Mouse (Mus musculus): ENCODE data around the gene Vmac.

Gene Vmac

GRCm38 (mm10) chr17:56717363-56718058 is at the start of gene Vmac, which contains the start of gene Ndufa11:
Vmac (minus strand) TSS chr17:56718022.
Ndufa11 (plus strand) TSS chr17:56717767.
- peak; percentile 85 to 92 for DNase-seq (ENCODE audit: low spot score in 2 of 2)

- no peak for DNase-seq (ENCODE audit: low spot score in 2 of 2)
Measured at GRCm38 (mm10) chr17:56766631-56767405, 49.0 kb upstream of the Vmac start.

- no peak for DNase-seq (ENCODE audit: low spot score in 2 of 2)
Measured at GRCm38 (mm10) chr17:56765431-56765830, 47.6 kb upstream of the Vmac start.

DNA sequence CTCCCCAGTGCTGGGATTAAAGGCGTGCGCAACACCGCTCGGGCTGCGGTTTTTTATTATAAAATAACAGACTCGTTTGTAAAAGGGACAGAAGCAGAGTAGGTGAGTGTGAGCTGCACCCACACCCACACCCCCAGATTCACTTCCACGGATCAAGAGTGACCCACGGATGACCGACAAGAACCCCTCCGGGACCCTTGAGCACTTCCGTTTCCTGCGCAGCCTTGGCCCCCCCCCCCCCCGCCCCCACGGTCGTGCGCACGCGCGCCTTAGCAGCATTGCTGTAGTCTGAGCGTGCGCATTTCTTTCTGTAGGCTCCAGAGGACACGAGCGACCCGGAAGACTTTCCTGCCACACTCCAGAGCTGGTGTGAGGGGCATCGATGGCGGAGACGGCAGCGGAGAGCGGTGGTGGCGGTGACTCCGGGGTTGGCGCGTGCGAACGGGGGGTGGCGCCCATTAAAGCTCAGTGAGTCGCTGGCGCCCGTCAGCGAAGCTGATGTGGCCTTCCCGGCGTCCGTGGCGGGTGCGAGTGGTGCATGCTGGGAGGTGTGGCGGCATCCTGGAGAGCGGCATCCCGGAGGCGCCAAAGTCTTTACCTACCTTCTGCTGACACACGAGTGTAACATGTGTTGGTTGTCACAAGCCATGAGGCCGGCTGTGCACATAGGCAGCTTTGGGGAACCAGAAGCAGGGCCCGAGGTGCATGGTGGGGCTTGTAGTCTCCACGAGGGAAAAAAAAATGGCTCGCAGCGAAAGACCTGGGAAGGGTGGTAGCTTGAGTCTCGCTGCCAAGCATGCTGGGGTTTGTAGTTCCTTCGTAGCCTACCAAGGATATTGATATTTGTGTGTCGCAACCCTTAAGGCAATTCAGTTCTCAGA is 46.9 kb upstream of the Vmac start, which contains the start of gene Dus3l:
Gene Dus3l, plus strand, starts transcription at position 284 of the 881 bp plus-strand sequence.
- DNase-seq (ENCODE audit: low spot score in 2 of 2): peak; percentile 83 to 87

GRCm38 (mm10) chr17:56763741-56764250 is 46.0 kb upstream of the Vmac start:
- no peak for DNase-seq (ENCODE audit: low spot score in 2 of 2)

GRCm38 (mm10) chr17:56762769-56763731 is 45.2 kb upstream of the Vmac start:
- DNase-seq (ENCODE audit: low spot score in 2 of 2): no peak

DNA sequence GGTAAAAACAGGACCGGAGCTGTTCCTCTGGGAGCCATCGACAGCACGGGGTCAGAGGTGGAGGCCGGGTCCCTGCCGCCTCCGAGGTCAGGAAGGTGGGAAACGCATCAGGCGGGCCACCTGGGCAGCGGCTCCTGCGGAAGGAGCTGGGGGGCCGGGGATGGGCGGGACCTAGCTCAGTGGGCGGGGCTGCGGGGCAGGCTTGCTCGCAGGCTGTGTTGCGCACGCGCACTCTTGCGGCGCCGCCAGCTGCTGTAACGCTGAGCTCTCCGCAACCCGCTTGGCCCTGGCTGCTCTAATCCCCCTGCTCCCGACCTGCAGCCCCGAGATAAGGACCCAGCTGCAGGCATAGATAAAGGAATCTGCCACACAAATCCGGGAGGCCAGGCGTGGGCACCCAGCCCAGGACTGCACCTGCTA is 44.2 kb upstream of the Vmac start:
- DNase-seq (ENCODE audit: low spot score in 2 of 2): peak; percentile 75 to 84

DNA sequence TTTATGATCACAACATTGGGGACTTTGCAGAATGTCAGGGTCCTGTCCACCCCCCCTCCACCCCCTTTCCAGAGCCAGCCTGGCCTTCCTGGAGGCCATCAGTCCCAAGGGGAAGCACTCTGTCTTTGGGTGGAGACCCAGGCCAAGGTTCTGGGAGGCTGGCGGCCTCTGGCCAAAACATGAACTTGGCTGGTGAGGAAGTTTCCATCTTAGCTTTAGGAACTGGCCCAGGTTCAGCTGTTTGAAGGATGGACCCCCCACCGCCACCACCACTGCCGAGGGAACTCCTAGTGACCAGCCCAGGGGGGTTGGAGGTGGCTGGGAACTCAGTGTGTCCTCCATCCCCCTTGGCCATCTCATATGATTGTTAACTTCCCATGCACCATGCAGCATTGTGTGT is 43.3 kb upstream of the Vmac start:
- no peak for DNase-seq (ENCODE audit: low spot score in 2 of 2)

- no peak for DNase-seq (ENCODE audit: low spot score in 2 of 2)
Measured at GRCm38 (mm10) chr17:56759261-56759660, 41.4 kb upstream of the Vmac start.

GRCm38 (mm10) chr17:56758132-56758531 is 40.3 kb upstream of the Vmac start:
- DNase-seq (ENCODE audit: low spot score in 2 of 2): peak in 1 of 2 experiments; percentile 58

- peak in 1 of 2 experiments; percentile 64 for DNase-seq (ENCODE audit: low spot score in 2 of 2)
Measured at GRCm38 (mm10) chr17:56757416-56758123, 39.7 kb upstream of the Vmac start, which contains the start of gene Nrtn. Nrtn (minus strand) TSS chr17:56757530.

DNA sequence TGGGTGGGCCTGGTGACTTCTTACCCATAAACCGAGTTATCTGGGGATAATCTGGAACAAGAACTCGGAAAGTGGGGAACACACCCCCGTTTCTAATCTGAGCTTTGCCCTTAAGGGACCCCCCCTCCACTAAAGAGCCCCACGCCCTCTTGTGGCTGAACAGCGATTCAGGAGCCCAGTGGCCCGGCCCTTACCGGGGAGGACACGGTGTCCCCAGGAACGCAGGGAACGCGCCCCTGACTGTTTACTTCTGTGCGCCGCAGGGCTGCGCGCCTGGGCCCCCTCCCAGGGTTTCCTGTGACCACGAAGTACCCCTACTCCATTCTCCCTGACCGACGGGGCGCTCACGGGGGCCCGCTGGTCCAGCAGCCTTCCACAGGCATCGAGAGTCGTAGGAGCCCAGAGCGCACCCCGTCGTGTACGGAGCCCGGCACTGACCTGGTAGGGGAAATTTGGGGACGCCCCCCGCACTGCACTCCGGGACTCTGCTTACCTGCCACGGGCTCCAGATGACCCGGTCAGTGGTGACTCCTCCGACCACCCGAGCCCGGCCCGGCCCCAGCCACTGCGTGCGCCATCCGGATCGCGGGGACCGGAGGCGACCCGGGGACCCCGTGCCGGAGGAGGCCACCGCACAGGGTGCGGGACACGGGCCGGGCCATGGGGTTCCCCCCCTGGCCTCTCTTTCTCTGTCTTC is 39.0 kb upstream of the Vmac start:
- DNase-seq (ENCODE audit: low spot score in 2 of 2): no peak

DNA sequence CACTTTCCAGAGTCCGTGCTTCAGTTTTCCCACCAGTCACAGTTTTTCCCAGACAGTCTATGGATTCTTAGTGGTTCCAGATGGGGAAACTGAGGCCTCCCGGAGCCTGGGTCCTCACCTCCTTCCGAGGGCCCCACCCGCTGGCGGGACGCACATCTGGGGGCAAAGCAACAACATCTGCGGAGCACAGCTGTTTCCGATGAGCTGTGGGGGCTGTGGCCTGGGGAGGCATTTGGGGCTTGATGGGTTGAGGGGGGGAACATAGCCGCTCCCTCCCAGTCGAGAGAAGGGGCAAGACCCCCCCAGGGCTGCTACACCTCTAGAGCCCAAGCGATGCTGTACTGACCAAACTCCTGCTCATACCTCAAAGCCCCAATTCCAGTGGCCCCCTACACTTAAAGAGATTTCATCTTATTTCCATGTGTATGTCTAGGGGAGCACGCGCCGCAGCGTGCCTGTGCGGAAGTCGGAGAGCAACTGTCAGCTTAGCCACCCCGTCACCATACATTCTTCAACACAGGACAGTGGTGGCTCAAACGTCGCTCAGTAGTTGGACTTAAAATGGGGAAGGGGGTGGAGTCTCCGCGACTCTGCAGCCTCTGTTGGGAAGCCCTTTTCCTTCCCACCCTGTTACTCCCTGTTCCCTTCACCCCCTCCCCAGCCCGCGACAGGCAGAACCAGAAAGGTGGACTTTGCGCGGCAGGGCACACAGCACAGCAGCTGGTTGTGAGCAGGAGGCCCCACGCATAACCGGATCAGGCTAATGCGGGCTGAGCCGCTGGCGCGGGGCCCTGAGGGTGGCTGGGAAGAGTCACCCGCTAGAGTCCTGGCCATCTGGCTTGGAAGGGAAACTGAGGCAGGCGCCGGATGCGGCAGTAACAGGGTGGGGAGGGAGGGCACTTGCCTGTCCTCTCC is 36.7 kb upstream of the Vmac start:
- no peak for DNase-seq (ENCODE audit: low spot score in 2 of 2)

DNA sequence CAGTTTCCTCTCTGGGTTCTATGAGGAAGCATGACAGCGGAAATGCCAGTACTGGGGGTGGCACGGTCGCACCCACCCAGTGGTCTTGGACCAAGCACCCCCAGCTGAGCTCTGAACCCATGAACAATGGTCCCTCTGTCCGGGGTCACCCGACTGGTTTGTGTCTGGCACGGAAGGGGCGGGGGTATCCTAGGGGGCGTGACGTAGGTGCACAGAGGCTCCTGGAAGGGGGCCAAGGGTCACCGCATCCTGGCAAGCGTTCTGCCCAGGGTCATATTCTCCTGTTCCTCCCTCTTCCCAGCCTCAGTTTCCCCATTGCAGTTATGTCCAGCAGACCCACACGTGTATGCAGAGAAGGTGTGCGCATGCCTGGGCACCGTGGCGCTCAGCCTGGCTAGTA is 35.6 kb upstream of the Vmac start:
- DNase-seq (ENCODE audit: low spot score in 2 of 2): no peak

GRCm38 (mm10) chr17:56751404-56752072 is 33.7 kb upstream of the Vmac start:
- no peak for DNase-seq (ENCODE audit: low spot score in 2 of 2)

- DNase-seq (ENCODE audit: low spot score in 2 of 2): no peak
Measured at GRCm38 (mm10) chr17:56744173-56744572, 26.4 kb upstream of the Vmac start.

- no peak for DNase-seq (ENCODE audit: low spot score in 2 of 2)
Measured at GRCm38 (mm10) chr17:56740788-56741160, 23.0 kb upstream of the Vmac start.
